Mouse (Mus musculus): ENCODE data around the gene Bmp6.

The Bmp6 gene

DNA sequence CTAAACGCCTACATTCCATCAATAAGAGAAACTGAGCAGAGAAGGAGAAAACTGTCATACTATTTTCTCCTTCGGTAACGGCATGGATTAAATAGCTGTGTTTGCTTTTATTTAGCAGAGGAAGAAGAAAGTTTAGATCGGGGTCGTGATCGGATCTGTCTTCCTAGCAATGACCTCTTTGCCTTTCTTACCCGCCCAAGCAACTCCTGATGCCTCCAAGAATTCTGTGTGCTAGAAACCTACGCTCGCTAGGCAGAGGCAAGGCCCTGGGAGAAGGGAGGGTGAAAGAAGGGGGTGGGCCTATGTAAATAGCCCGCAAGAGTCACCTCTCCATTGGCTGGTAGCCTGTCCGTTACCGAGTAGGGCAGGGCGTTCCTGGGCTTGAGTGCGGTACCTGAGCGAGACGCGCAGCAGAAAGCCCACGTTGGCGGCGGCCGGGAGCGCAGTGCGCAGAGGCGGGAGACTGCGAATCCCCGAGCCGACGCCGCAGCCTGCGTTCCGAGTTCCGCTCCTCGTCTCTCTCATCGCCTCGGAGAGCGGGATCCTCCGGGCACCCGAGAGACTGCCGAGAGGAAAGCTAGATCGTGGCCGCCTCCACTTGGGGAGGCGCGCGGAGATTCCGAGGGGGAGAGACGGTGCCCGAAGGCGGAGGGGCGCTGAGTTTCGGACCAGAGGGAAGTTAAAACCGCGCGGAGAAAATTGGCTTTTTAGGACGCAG, at the start of gene Bmp6:
Gene Bmp6, plus strand, starts transcription at position 395 of the 718 bp plus-strand sequence.
- DNase-seq (ENCODE audit: low read depth, low spot score): peak; percentile 3

DNA sequence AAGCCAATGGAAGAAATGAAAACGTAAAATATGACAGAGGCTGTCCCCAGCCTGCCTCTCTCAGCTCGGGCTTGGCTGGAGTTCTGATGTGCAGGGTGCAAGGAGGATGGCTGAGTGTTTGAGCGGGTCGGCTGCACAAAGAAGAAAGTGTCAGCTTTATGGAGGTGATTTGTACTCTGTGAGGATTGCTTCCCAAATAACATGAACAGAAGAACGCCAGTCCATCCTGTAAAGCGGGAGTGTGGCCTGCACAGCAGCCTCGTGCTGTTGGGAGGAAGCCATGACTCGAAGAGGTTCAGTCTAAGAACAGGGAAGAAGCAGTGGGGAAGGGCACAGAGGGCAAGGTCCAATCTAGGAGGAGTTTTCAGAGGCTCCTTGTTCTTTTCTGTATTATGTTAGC, 48.7 kb upstream of the Bmp6 start:
- no peak for DNase-seq (ENCODE audit: low read depth, low spot score)

DNA sequence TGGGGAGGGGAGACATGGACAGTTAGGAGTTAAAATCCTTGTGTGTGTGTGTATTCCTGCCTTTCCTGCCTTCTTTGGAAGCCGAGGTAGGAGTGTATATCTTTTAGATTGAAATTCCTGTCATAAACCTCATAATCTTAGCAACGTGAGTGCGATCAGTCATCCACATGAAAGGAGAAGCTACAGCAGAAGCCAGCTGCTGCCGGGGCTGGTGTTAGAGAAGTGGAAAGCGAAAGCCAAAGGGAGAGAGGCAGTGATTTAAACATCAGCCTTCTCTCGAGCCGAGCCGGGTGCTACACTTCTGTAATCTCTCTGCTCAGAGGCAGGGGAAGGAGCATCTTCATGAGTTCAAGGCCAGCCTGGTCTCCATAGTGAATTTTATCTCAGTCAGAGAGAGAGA, 48.3 kb upstream of the Bmp6 start:
- no peak for DNase-seq (ENCODE audit: low read depth, low spot score)

DNA sequence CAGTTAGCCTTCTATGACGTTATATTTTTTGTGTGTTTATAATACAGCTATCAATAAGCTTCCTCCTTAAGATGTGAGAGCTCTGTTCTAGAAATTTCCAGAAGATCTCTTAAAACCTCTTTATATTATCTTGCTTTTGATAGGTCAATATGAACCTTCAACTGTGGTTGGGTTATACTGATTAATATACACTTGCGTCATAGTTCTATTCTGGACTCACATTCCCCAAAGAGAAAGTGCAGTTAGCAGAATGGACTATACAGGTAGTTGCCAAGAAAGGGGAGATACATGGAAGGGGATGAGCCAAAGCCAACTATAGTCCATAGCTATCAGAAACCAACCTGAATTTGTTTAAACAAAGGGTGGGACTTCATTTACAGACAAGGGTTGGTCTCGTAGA, 33.8 kb upstream of the Bmp6 start:
- DNase-seq (ENCODE audit: low read depth, low spot score): no peak

DNA sequence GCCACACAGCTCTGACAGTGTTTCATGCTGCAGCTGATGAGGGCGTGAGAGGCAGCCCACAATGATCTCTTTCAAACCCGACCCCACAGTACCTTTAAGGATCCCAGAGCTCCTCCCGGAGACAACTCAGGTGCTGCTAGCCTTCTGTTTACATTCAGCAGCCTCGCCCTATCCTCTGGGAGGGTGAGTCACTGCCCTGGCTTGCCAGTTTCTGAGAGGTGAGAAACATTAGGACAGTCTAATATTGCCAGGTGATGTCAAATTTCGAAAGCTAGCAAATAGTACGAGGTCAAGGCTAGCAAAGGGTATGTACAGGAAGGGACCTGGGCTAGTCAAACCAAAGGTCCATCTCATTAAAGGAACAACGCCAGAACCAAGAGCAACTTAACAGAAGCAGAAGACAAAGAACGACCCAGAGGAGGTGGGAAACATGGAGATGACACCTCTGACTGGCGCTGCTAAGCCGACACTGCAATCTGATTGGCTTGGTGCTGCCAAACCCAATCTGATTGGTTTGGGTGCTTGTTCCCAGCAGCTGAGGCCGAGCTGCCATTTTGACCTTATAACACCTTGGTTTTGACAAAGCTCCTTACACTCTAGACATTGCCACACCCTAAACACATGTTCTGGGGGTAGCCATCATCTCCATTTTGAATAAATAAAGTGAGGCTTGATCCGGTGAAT, 32.4 kb upstream of the Bmp6 start:
- DNase-seq (ENCODE audit: low read depth, low spot score): no peak

DNA sequence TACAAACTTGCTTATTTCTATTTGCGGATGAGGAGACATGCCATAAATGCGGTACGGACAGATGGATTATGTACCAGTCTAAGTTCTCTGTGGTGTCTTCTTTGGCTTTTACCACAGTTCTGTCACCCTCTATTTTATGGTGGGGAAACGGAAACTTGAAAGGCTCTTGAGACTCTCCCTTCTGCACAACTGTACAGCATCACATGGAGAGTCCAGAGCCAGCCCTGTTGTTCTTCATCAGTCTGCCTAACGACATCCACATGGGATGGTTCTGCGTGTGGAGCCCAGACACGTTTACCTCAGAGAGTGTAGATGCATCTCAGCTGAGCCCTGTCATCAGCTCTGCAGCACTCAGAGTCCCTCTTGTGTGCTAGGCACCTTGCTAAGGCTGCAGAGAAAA, 30.3 kb upstream of the Bmp6 start:
- no peak for DNase-seq (ENCODE audit: low read depth, low spot score)

DNA sequence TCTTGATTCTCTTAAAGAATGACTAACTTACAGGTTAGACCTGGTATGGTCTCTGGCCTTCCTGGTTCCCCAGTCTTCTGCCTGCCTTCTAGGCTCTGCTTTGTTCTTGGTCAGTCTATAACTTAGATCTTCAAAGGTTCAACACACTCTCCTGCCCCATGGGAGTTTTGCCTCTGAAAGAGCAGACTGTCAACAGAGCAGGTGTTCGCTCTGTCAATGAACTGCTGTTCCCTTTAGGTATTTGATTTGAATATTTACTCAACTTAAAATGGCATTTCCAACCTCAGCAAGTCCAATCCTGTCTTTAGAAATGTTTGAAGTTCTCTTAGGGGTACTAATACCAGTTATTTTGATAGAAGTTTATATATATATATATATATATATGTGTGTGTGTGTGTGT, 26.5 kb upstream of the Bmp6 start:
- no peak for DNase-seq (ENCODE audit: low read depth, low spot score)

DNA sequence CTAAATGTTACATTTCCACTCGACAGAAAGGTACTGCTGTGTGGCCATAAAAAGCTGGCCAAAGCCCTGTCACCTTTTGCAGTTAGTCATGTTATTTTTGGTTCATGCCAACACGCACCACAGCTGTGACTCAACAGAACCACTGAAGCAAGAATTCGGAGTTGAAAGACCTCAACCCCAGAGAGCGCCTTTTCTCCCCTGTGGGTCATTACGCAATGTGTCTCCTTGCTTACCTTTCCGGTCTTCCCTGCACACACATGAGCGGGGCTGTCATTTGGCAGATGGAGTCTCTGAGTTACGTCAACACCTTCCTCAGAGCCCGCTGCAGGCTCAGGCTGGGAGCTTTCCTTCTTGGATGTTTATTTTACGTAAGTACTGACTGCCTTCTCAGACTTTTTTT, 24.6 kb upstream of the Bmp6 start:
- DNase-seq (ENCODE audit: low read depth, low spot score): no peak

DNA sequence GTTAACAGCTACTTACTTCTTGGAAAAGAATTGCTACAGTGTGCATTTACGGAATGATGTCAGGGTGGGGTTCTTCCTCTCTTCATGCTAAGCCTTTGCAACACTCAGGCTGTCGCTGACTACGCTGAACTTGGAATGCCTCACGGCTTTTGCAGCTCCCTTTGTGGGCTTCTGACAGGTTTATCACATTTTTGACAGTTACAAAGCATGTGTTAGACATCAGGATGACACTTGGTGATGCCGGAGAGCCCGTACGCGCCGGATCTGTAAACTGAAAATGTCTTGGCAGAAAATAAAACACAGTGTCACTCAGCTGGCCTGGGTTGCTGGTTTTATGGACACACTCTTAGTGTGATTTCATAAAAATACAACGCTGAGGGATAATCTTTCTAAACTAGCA, 20.5 kb upstream of the Bmp6 start:
- DNase-seq (ENCODE audit: low read depth, low spot score): no peak

DNA sequence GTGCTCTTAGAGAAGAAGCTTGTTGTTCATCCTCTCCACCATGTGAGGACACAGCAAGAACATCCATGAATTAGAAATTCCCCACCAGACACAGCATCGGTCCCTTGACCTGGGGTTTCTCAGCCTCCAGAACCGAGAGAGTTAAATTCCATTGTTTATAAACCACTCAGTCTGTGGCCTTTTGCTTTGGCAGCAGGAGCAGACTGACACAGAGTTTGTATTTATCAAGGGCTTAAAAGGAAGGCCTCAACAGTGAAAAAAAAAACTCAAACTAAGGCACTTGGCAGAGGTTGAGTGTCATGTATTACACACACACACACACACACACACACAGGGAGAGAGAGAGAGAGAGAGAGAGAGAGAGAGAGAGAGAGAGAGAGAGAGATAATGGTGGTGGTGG, 17.5 kb upstream of the Bmp6 start:
- DNase-seq (ENCODE audit: low read depth, low spot score): no peak

DNA sequence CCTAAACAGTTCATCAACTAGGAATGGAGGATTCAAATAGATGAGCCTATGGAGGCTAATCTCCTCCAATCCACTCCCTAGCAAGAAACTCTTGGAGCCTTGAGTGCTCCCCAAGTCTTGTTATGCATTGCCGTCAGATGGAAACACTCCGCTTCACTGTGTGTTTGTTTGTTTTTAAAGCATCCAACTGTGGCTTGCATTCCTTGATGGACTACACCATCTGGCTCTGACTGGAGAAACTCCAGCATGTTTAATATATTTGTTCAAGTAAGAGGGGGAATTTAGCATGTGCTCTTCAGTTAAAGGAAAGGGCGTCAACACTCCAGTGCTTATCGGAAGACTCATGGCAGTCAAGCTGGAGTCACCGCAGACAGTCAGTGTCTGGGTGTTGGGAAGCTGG, 11.4 kb upstream of the Bmp6 start:
- no peak for DNase-seq (ENCODE audit: low read depth, low spot score)

DNA sequence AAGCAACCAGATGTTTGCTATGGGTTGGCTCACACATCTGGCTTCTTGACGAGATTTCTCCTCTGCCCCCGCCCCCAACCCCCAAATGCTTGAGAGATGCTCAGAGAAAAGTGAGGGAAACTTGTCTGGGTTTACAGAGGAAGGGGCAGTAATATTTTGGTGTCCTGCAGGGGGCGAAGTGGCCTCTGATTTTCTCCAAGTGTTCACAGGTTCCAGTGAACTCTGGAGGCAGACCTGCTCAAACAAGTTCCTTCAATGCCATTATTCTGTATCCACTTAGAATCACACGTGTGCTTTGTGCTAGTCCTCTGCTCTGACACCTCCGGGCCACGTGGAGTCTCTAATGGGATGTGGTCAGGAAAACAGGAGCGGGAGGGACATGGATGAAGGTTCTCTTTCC, 2.3 kb upstream of the Bmp6 start:
- peak; percentile 25 for DNase-seq (ENCODE audit: low read depth, low spot score)

DNA sequence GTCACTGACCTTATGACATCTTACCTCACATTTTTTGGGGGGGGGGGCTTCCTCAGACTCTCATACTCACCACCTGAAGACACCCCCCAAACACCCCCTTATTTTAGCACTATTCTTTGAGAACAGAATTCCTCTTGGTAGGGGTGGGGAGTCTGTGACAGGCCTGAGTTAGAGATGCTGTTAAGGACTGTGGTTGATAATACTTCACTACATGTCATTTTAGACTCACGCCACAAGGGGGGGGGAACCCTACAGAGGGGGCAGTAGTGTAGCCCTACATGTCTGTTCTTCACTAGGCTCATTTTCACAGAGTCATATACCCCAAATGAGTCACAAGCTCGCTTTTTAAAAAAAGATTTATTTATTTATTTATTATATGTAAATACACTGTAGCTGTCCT, 1.7 kb upstream of the Bmp6 start:
- no peak for DNase-seq (ENCODE audit: low read depth, low spot score)

DNA sequence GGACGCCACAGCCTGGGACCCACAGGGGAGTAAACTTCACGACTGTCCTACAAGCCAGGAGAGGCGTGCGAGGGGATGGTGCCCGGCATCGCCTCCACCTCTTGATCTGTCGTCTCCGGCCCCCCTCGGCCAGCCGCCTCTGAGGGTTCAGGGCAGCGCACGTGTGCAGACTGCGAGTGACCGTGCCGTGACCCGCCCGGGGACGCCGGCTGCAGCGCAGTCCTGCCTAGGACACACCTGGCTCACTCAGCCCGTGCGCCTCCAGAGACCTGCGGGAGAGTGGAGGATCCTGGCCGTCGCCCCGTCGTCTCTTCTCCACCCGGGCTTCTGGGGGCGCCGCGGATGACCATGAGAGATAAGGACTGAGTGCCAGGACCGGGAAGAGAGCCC, 519 bp downstream of the Bmp6 start:
- no peak for DNase-seq (ENCODE audit: low read depth, low spot score)

DNA sequence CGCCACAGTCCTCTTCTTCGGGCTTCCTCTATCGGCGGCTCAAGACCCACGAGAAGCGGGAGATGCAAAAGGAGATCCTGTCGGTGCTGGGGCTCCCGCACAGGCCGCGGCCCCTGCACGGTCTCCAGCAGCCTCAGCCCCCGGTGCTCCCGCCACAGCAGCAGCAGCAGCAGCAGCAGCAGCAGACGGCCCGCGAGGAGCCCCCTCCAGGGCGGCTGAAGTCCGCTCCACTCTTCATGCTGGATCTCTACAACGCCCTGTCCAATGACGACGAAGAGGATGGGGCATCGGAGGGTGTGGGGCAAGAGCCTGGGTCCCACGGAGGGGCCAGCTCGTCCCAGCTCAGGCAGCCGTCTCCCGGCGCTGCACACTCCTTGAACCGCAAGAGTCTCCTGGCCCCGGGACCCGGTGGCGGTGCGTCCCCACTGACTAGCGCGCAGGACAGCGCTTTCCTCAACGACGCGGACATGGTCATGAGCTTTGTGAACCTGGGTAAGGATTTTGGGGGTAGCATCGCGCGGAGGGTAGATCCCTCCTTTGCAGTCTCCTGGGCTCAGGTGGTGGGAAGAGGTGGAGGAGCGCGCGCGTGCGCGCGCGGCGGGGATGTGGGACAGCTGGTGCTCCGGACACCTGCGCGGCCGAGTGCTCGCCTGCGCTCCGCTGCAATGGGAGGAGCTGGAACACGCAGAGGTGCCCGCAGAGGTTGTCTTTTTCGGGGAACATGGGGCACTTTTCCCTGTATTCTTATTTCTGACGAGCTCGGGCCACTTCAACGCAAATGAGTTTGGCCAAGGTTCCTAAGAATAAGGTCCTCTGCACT, 1.4 kb downstream of the Bmp6 start:
- no peak for DNase-seq (ENCODE audit: low read depth, low spot score)

DNA sequence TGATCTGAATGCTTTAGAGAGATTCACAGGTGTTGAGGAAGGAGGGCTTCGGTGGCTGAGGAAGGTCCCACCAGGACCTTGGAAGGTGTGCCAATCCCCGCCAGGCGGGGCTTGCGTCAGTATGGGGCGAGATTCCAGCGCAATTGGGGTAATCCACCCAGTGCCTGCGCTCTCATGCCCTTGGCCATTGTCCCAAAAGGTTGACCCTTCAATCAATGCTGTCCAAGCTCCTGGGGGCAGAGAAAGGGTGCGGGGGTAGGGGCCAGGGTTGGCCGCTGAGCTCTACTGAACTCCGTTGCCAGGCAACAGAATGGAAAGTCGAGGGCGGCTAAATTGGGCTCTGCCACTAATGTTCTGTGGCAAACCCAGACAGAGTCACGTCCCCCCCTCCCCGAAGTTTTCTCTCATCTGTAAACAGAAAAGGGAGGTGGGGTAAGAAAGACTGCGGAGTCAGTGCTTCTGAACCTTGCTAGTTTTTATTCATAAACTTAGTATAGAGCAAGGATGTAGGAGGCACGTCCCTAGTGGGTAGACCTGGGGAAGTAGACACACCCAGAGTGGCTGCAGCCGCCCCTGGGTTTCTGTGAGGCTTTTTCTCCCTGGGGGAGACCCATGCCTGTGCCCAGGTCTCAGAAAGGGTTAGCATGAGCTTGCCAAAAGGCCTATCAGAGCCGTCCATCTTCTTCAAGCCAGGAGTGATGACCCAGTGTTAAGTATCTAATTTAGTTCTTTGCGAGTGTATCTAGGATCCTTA, 2.3 kb downstream of the Bmp6 start:
- no peak for DNase-seq (ENCODE audit: low read depth, low spot score)

DNA sequence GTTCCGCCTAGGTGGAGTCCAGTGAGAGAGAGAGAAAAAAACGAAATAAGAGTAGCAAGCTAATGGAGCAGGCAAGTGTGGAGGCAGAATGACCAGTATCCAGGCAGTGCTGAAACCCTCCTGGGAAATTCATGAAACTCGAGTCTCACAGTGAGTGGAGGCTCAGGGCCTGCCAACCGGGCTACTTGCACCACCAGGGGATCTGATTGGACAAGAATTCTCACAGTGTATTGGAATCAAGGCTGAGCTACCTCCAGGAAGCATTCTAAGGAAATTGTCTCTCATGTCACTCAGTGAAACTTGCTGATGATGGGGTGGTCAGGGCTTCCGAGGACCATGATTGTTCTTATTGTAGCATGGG, 2.8 kb downstream of the Bmp6 start:
- DNase-seq (ENCODE audit: low read depth, low spot score): no peak

DNA sequence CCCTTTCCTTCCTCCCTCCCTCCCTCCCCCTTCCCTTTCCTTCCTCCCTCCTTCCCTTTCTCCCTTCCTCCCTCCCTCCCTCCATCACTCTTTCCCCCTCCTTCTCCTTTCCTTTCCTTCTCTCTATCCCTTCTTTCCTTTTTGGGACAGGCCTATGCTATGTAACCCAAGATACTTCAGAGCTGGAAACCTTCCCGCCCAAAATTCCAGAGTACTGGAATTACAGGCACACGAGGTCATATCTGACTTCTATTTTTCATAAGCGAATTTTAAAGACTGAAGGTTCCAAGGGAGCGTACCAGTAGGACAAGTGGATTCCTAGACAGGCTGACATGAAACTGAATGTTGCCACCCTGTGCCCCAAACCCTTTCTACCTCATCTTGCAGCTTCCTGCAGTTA, 4.1 kb downstream of the Bmp6 start:
- no peak for DNase-seq (ENCODE audit: low read depth, low spot score)

DNA sequence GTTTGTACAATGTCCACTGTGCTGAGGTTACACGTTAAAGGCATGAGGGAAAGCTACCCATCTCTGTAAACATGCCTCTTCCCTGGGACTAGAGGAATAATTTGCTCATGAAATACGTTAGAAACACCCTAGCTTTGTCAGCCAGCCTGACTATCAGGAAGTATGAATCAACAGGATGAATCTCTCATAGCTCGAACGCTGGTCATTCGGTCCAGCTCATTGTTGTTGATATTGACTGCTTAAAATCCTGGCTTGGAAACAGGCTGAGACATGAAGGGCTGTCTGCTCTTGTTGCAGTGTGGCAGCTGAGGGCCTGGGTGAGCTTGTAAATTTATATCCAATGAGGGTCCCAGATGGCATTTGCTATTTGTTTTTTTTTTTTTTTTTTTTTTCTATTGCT, 4.9 kb downstream of the Bmp6 start:
- no peak for DNase-seq (ENCODE audit: low read depth, low spot score)

DNA sequence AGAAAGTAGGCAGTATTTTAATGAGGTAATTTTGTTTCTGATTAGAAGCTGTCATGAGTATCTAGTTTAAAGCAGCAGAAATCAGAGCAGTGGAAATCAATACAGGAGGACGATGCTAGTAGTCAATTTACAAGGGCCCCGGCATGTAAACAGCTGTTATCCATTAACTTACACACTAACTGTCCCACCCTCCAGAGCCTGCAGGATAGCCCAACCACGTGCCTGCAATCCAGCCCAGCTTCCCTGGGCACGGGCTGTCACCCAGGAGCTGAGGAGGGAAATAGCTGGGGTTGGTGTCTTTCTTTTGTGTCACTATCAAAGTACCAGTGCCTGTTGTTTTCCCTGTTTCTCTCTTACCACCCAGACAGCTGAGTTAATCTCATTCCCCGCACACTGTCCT, 7.1 kb downstream of the Bmp6 start:
- no peak for DNase-seq (ENCODE audit: low read depth, low spot score)

DNA sequence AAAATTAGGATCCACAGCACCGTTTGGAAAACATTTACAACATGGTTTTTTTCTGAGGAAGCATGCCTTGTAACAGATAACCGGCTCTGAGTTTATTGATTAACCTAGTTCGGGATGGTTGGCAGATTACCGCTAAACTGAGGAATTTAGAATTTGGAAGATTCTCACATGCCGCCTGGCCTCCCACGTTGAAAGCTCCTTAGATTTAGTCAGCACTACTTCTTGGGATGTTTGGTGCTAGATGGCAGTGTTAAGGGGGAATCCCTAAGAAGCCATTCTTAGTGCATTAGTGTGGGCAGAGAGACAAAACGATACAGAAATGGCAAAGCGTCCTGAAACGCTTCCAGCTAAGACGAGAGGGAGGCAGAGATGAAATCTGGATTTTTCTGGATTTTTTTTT, 8.1 kb downstream of the Bmp6 start:
- DNase-seq (ENCODE audit: low read depth, low spot score): no peak
